Mouse (Mus musculus) bone marrow, adult 2 months (tissue): ENCODE results near the gene Olfr543.

Source experiments
- CTCF ChIP-seq: fragments of 200-500 bp; IDR thresholded peaks from 2 replicates; pipeline ENCODE4 v1.5.1; 2011; ENCODE audit warnings: low read length, control low read depth; ENCODE audit not compliant: control insufficient read depth, insufficient read depth
- POLR2A ChIP-seq: fragments of 200-500 bp; IDR thresholded peaks from 2 replicates; pipeline ENCODE4 v1.6.1; 2011; ENCODE audit warnings: low read depth, mild to moderate bottlenecking, control low read depth, low read length, borderline replicate concordance; ENCODE audit not compliant: control insufficient read depth

- no peak for TF ChIP-seq CTCF
- no peak for TF ChIP-seq POLR2A
Observed at GRCm38 (mm10) chr7:102467566-102467965, 13.9 kb downstream of the Olfr543 start.
